Mouse (Mus musculus): ENCODE results near the gene Adarb1.
"Not testable (repeated sequence)": the region's sequence is repeated elsewhere in the genome, so short reads cannot be mapped to it uniquely, and the experiment has no call there.

Gene Adarb1

DNA sequence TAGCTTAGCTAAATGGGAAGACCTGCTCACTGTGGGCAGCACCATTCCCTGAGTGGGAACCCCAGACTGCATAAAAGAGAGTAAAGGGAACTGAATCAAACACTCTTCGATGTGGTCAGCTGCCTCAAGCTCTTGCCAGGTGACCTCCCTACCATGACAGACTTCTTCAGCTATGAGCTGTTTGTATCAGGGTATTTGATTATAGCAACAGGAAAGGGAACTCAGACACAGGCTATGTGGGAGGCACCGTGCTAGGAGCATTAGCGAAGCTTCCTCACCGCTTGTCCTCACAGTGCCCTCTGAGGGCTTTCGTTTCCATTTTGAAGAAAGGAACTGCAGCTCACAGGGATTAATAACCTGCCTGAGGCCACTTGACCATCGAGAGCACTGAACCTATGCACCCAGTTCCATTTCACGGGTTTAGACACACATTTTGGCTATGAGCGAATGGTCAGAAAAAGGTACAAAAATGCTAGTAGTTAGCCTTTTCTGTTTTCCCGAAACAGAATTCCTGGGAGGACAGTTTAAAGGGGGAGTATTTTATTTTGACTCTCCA is 103.3 kb downstream of the Adarb1 start:
- DNase-seq (ENCODE audit: low spot score): no peak

DNA sequence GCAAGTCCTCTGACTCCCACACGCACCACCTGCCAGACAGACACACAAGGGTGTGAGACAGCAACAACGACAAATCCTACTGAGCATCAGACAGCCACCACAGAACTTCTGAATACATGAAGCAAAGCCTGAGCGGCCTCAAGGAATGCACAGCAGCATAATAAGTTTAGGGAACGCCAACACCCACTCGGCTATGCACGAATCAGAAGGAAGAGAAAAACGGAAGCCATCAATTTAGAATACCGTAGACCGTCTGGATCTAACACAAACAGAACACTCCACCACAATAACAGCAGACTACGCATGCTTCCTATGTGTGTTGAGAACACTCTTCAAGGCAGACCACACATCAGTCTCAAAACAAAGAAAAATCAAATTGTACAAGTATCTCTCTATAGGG is 109.1 kb downstream of the Adarb1 start:
- DNase-seq (ENCODE audit: low spot score): no peak

DNA sequence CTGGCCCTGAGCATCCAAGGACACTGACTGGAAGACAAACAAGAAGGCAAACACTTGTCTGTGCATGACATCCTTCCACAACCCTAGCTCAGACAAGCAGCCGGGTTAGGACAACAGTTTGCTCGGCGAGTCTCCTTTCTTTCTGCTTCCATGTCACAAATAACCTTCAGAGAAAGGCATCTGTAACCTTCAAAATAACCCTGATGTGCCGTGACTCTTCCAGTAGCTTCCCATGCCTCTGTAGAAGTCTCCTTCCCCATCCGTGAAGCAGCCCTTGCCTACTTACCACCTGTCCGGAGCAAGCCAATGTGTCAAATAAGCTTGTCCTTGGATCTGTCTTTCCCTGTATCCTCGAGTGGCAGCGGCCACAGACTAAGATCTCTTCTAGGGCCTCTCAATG is 112.3 kb downstream of the Adarb1 start:
- no peak for DNase-seq (ENCODE audit: low spot score)

DNA sequence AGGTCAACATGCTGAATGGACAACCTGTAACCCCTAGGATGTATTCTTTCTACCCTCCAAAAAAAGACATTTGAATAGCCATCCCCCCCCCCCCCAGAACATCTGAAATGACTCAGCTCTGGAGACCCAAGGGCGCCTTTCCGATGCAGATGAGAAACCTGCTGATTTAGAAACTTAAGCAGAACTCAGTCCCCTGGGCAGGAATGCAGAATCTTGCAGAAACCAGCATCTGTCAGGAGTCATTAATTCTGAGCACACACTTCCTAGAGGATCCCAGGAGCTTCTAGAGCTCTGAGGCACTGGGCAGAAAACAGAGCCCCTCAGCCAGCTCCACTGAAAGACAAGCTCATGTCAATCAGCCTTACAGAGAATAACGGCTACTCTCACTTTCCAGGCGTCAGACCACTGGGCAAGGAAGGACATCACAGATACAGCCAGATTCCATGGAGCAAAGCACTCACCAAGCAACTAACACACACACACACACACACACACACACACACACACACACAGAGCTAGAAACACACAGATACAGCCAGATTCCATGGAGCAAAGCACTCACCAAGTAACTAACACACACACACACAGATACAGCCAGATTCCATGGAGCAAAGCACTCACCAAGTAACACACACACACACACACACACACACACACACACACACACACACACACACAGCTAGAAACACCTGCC is 113.1 kb downstream of the Adarb1 start:
- no peak for DNase-seq (ENCODE audit: low spot score)

DNA sequence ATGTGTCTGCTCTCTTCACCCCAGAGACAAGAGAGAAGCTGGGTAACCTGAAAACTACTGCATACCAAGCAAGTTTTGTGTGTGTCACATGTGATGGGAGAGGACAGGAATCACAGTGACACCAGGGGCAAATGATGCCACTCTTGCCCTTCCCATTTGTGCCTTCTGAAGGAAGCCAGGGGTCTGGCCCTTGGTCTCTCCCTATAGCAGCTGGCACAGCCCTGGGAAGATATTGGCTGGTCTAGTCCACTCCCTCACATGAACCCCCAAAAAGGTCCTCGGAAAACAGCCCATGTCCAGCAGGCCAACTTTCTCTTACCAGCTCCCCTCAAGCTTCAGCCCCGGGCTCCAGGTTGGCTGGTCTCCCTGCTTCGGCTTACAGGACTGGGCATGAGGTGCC is 113.7 kb downstream of the Adarb1 start:
- no peak for DNase-seq (ENCODE audit: low spot score)

DNA sequence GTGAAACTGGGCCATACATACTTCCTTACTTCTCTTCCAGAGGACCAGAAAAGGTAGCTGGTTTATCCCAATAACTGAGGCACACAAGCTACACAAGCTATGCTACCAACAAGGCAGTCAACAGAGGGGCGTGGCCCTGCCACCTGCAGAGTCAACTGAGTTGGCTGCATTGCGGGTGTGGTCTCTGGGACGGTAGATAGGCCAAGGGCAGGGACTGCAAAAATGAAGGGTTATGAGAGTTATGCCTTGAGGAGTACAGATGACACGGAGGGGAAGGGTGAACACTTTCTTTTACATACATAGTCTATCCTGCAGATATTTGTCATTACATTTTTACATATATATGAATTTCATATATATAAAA is 117.2 kb downstream of the Adarb1 start:
- DNase-seq (ENCODE audit: low spot score): no peak

DNA sequence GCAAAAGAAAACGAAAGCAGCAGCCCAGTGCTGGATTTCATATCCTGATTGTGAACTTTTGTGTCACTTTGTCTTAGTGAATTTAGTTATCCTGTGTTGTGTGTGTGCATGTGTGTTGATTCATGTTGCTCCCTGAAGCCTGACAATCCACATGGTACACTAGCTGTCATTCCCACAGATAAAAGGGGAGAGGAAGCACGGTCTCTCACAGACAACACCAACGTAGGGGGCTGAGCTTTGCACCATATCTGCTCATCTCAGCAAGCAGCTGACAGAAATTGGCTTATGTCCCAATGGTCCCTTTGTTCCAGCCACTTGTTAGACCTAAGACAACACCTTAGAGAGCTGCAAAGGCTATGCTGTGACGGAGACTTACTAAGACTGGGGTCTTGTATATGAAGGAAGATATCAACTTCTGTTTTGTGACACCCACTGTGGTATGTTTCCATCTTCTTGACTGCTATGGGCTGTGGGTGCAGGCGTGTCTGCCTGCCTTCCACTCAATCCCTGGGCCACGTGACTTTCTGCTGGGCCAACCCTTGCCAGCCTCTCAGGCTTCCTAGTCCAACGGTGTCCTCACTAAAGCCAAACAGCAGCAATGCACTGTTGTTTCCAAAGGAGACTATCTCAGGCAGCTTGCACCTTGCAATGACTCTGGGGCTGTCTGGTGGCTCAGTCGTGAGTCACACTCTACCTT is 117.7 kb downstream of the Adarb1 start:
- no peak for DNase-seq (ENCODE audit: low spot score)

DNA sequence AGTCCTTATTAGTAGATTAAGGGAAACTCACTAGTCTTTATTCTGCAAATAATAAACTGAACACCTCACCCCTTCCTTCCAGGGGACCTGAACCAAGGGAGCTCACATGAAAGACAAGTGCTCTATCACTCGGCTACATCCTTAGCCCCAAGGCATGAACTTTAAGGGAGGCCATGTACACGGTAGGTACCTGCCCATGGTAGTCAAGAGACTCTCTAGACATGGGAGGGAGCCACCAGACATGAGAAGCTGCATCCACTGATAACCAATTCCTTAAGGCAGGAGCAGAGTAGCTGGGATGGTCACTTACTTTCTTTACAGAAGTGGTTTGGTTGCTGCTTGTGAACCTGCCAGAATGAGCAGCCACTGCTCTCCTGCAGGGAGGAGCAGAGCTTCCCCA is 118.9 kb downstream of the Adarb1 start:
- DNase-seq (ENCODE audit: low spot score): no peak

DNA sequence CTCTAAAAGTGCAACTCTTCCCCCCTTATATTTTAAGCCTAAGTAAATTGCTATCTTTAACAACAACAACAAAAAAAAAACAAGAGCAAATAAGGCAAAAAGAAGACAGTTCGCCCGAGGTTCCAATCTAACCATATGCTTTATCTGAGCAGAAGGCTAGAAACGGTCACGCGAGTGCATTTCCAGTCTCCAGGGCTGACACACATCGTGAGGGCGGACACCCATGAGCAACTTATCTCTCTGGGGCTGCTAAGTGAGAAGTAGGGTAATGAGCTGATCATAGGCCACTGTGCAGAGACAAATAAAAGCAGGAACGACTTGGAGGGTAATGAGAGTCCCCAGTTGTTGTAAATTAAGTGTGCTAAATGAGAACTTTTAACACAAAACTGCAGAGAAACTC is 119.4 kb downstream of the Adarb1 start:
- no peak for DNase-seq (ENCODE audit: low spot score)

DNA sequence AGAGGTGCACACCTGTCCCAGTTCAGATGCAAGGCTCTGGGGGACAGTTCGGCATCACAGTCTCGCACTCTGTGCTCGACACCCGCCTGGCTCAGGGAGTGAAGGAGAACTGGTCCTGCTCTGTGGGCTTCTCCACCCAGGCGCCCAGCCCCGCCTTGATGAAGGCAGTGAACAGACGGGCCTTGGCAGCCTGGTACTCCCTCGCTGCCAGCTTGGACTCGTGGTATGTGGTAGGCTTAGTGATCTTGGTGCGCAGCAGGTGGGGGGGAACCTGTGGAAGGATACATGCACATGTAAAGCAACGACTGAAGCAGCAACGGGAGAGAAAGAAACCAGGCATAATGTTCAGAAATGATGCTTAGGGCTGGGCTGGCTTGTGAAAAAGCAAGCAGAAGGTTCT is 123.4 kb downstream of the Adarb1 start:
- no peak for DNase-seq (ENCODE audit: low spot score)

DNA sequence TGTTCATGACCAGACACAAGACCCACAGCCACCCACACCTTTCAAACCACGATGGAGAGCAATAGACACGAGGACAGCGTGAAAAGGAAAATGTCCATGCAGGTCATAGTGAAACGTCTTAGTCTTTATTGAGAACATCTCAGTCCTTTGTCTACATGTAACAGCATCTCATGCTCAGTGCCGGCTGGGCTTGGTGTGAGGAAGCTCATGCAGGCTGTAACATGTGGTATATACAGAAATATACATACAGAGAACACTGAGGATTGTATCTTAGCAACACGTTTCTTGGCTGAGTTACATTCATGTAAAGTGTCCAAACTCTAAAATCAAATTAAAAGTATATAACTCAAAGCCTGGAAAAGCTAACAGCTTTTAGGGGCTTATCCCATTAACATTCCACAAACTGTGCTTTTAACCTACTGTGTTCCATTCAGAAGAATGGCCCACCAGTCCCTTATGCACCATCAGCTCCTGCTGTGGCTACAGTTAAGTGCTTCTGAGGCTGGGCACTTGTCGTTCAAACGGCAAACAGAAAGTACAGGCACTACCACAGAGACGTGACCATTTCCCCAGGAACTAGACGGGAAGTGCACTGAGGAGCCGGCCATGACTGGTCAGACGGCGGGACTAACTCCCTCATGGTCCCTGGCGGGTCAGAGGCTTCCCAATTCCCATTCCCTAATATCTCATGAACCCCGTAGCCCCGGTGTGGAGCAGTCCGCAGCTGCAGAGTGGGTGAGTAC is 127.3 kb downstream of the Adarb1 start:
- DNase-seq (ENCODE audit: low spot score): no peak

DNA sequence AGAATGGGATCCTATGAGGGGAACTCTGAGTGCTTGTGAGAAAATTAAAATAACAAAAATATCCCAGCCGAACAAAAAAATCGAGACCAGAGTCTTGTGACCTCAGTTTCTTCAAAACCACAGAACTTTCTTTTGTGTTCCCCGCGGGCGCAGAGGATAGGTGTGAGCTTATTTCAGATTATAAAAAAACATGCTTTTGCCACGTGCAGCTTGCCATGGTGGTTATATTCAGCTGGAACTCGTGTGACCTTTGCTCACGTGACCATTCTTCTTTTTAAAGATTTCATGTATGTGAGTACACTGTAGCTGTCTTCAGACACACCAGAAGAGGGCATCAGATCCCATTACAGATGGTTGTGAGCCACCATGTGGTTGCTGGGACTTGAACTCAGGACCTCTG is 128.5 kb downstream of the Adarb1 start:
- no peak for DNase-seq (ENCODE audit: low spot score)

DNA sequence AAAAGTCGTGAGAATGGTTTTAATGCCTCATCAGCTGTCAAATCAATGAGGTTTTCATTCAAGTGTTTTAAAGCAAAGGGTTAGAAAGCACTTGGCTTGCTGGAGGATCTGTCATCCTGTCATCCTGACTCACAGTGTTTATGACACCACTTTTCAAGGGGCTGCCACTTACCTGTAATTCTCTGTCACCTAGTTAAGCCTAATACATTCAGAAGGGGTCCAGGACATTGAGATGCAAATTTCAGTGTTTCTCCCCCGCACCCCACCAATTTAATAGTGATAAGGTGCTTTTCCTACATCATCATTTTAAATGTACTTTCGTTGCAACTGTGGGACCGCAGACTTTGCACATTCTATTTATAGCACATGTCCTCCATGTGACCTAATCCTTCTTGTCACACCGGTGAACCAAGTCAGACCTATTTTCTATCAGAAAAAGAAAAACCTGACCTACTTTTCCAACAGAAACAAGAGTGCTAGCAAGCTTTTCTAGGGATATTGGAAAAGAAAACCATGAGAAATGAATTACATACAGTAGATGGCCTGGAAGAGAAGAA is 129.4 kb downstream of the Adarb1 start:
- no peak for DNase-seq (ENCODE audit: low spot score)

DNA sequence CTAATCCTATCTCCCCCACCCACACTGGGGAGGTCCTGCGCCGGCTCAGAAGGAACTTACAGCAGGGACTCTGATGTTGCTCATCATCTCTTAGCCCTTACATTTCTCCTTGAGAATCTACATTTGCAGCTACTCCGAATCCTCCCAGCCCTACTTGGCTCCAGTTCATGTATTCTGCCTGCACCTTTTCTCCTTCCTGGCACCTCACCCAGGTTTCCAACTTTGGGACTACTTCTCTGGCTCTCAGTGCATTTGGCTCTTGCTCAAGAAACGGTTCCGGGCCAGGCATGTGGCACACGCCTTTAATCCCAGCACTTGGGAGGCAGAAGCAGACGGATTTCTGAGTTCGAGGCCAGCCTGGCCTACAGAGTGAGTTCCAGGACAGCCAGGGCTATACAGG is 130.4 kb downstream of the Adarb1 start:
- no peak for DNase-seq (ENCODE audit: low spot score)

DNA sequence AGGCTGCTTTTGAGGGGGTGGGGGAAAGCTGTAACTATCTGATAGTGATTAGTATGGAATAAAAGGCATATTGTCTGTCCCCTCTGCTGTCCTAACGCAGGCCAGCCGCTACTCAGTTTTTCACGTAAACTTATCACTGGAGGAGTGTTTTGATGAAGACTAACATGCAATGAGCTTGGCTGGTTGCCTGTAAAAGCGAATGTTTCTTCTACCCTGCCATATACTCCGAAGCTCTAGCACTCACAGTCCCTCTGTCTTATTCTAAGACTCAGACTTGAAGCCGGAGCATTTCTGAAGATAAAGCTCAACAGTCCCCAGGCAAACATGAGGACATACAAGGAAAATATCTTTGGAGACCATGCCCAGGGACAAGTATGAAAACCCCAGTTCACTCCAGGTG is 133.2 kb downstream of the Adarb1 start:
- DNase-seq (ENCODE audit: low spot score): no peak

DNA sequence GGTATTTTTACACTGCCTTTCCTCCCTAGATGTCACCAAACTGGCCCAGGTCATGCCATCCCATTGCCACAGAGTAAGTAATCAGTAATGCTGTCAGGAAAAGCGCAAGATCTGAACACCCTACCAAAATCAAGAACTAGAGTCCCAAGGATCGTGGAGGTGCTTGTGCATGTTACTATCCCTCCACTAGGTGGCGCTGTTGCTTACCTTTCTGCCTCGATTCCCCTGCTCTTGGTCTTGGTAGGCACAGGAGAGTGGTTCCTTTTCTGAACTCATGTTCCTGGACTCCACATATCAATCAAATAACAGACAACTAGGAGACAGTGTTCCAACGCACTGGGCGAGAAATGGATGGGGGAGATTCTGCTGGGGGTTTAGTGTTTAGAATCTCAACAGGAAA is 135.2 kb downstream of the Adarb1 start:
- DNase-seq (ENCODE audit: low spot score): peak; percentile 93

DNA sequence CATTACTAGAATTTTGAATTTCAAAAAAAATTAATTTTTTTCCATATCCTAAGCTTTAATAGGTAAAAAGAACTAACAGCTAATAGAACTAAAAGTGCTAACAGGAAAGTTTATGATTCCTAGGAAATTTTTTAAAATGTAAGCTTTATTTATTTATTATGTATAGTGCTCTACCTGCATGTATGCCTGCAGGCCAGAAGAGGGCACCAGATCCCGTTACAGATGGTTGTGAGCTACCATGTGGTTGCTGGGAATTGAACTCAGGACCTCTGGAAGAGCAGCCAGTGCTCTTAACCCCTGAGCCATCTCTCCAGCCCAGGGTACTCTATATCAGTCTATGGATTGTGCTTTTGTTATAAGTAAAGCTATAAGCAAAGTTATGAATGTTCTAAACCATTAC is 136.0 kb downstream of the Adarb1 start:
- DNase-seq (ENCODE audit: low spot score): not testable (repeated sequence)

DNA sequence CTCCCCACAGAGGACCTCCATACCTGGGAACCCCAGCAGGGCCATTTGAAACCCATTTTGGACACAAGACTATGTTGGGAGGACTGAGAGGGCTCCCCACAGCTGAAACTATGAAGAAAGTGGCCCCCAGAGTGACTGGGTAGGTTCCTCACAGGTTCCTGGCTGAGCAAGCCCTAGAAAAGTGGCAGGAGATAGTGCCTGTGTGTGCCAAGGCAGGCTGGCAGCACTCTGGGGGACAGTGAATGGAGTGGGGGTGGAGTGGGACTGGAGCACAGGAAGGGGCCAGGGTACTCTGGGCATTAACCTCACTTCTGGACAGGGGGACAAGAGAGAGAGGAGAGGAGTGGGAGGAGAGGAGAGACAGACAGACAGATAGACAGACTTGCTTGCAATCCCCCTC is 144.3 kb downstream of the Adarb1 start:
- no peak for DNase-seq (ENCODE audit: low spot score)

DNA sequence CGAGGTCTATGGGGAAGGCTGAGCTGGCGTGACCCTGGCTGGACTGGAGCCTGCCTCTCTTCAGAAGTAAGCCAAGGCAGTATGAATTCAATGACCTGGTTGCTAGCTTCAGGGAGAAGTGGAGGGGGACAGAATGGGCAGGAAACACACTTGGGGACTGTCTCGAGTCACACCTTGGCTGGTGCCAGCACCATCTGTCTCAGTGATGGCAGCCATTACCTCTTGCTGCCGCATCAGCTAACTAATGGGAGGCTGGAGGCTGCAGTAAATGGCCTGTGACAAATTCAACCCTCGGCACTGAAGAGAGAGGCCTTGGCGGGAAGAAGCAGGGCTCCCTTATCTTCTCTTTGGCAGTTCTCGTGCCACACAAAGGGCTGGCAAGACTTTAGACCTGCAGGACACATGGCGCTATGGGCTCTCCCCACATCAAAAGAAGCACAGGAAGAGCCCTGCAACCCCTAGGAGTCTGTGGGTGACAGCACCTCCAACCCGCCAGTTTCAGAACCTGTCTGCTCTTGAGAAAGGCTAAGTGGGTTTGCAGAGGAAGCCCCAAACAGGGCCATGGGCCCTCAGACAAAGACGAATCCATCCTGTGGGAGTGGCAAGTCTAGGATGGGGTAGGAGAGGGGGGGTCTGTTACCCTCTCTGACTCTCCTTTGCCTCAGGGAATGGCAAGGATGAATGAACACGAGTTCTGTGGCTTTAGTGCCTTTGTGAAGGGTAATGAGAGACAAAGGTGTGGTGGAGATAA is 144.9 kb downstream of the Adarb1 start:
- DNase-seq (ENCODE audit: low spot score): no peak

DNA sequence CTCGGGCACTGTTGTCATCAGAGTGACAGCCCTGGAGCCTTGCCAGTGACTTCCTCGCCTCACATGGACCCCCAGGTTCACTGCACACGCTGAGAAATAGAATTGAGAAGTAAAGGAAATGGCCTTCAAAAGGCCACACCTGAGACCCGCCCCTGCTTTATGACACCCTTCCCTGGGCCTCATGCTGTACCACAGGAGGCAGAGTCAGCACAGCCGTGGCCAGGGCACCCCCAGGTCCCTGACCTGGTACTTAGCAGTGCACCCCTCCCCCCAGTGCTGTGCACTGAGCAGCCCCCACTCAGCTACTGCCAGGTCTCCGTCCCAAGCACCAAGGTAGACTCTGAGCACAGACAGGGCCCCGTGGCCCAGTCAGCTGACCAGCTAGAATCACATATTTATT is 148.9 kb downstream of the Adarb1 start:
- no peak for DNase-seq (ENCODE audit: low spot score)

DNA sequence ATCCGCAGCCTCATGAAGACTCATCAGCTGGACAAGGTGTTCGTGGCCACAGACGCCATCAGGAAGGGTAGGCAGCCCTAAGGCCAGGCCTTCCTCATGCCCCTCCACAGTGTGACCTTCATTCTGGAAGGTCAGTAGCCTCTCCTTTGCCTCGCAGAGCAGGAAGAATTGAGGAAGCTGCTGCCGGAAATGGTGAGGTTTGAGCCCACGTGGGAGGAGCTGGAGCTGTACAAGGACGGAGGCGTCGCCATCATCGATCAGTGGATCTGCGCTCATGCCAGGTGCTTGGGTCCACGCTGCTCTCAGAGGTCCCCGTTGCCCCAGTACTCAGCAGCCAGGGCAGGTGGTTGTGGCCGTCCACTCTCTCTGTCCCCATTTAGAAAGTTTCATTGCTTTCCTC is 151.0 kb downstream of the Adarb1 start:
- DNase-seq (ENCODE audit: low spot score): no peak

DNA sequence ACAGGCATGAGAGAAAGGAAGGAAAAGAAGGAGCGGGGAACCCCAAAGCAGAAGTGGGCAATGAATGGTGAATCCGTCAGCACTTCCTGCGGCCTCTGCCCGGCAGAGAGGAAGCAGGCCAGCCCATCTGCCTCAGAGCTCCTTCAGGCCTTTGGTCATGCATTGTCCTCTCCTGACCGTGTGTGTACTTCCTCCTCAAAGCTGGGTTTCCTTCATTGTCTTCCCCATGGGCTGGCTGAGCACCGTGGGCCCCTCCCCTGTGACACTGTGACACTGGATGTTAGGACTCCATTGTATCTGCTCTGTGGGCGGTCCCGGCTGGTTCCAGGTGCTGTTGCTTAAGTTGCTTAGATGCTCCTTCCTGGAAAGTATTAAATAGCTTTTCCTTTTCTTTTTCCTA is 151.8 kb downstream of the Adarb1 start:
- peak; percentile 35 for DNase-seq (ENCODE audit: low spot score)
